Mouse (Mus musculus): Measurements from ENCODE around the gene Ldlrad3. TPM values are rescaled to one million over a fixed set of nuclear protein-coding genes. Genes with fewer than 3 reads are reported as not detected.

Ldlrad3 gene
- polyA plus RNA-seq (2012; rRNA removed) = 12.6 and 13.5 TPM in 2 replicates

GRCm38 (mm10) chr2:102185951-102186561 lies at the start of gene Ldlrad3:
Gene Ldlrad3, minus strand, starts transcription at chr2:102186385.

Other genes with a start within 250 kb of the Ldlrad3 start
- gene Trim44, start 221.4 kb upstream of the Ldlrad3 start, polyA plus RNA-seq (2012; rRNA removed) = 93.6 and 101 TPM in 2 replicates